Mouse (Mus musculus): Measurements from ENCODE around the gene Rtbdn.
A peak's percentile ranks its signal among the peaks of the same experiment; 100 is the strongest.

The Rtbdn gene

DNA sequence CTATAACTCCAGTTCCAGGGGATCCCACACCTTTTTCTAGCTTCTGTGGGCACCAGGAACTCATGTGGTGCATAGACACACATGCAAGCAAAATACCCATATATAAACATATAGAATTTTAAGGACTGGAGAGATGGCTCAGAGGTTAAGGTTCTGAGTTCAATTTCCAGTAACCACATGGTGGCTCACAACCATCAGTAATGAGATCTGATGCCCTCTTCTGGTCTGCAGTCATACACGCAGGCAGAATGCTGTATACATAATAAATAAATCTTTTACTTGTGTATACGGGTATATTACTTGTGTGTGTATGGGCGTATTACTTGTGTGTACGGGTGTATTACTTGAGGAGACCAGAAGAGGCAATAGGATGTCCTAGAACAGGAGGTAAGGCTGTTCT, 17.2 kb downstream of the Rtbdn start:
- DNase-seq (ENCODE audit: low spot score): no peak

DNA sequence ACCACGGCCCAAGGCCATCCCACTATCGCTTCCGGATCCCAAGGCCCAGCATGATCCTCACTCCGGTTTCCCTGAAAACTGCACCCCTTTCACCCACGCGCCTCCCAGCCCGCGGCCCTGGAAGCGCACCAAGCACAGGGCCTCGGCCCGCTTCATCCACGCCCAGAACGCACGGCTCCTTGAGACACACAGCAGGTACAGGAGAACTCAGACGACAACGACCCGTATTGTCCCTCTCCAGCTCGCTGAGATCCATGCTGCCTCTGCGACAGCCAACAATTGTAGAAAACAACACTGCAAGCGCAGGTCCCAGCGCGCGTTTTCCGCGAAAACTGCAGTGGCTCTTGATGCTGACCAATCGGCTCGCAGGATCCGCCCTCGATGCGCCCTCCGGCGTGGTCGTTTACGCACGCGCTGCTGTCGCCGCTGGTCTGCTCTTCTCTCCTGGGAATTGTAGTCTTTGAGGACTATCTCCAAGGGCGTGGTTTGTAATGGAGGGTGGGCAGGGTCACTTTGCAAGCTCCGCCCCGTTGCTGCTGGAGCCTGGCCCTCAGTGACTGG, 19.0 kb downstream of the Rtbdn start:
- DNase-seq (ENCODE audit: low spot score): peak; percentile 89

DNA sequence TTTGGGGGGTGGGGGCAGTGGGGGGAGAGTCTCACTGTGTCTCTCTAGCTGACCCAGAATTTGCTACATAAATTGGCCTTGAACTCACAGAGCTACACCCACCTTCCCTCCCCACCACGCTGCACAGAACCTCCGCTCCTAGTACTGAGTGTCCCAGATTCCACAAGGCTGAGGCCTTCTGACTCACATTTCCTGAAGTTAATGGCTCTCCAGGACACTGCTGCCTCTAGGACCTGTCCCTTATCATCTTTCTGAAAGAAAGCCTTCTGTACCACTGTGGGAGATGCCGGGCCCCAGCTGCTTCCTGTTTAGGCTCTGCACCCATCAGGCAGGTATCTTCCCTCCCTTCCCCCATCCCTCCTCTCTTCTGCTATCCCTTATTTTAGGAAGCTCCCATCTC, 19.8 kb downstream of the Rtbdn start:
- DNase-seq (ENCODE audit: low spot score): no peak

GRCm38 (mm10) chr8:84967532-84968304, 20.9 kb downstream of the Rtbdn start:
- DNase-seq (ENCODE audit: low spot score): no peak

GRCm38 (mm10) chr8:84968650-84969049, 21.9 kb downstream of the Rtbdn start:
- DNase-seq (ENCODE audit: low spot score): no peak

DNA sequence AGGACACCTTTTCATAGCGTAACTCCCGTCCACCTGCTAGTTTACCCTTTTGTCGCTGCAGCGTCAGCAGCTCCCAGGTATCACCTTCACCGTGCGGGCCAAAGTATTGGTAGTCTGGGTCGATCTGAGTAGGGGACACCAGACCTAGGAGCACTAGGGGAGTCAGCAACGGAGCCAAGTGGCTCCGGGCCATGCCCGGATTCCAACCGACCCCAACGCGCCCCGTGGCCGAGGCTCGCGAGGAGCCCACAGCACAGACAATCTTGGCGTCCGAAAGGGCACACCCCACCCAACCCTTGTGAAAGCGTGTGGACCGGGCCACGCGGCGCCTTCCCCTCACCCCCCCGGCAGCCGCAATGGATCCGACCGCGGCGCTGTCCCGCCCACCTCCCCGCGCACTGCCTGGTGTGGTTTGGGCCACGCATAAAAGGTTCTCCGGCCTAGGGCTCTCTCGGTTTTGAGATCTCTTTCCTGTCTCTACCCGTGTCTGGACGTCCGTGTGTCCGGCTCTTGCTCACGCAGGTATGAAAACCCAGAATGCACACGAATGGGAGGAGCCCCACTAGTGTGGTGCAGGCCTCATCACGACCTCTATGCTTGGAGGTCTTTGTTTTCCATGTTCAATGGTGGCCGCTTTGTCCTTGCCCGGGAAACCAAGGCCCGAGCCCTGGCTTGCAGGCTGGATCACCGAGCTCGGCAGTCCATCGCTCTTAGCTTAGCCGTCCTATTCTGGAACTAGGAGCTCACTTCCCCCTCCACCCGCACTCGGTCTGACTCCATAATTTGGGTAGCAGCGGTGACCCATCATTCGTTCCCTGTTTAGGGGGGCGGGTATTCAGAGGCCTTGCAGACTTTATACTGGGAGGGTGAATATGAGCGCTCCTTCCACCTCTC, 22.7 kb downstream of the Rtbdn start, which contains the start of the genes Gm49661, Prdx2 and Rnaseh2a:
Gene Gm49661, minus strand, starts transcription at position 193 of the 894 bp plus-strand sequence.
Gene Prdx2, plus strand, starts transcription at position 347 of the 894 bp plus-strand sequence.
Gene Rnaseh2a, minus strand, starts transcription at position 527 of the 894 bp plus-strand sequence.
- DNase-seq (ENCODE audit: low spot score): peak; percentile 36

- DNase-seq (ENCODE audit: low spot score): no peak
Observed at GRCm38 (mm10) chr8:84970135-84970790, 23.5 kb downstream of the Rtbdn start.

DNA sequence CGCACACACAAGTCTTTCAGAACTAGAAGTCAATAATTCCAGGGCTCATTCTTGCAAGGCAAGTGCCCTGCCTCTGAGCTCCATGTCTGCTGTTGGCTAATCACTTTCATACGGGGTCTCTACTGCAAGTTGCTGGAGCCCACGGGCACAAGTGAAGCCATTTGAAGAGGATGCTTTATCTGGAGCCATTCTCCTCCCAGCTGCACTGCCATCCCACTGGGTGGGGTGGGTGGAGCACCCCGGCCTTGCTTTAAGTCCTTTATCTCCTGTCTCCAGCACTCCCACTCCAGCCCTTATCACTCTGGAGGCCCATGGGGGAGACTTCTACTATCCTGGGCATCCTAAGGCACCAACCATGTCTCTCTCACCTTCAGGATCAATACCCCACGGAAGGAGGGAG, 24.1 kb downstream of the Rtbdn start:
- no peak for DNase-seq (ENCODE audit: low spot score)

GRCm38 (mm10) chr8:84973079-84973478, 26.3 kb downstream of the Rtbdn start:
- no peak for DNase-seq (ENCODE audit: low spot score)

- peak; percentile 66 for DNase-seq (ENCODE audit: low spot score)
Observed at GRCm38 (mm10) chr8:84973803-84974542, 27.2 kb downstream of the Rtbdn start.

- peak; percentile 31 for DNase-seq (ENCODE audit: low spot score)
Observed at GRCm38 (mm10) chr8:84974543-84975142, 27.9 kb downstream of the Rtbdn start.

GRCm38 (mm10) chr8:84975434-84975833, 28.6 kb downstream of the Rtbdn start:
- DNase-seq (ENCODE audit: low spot score): peak; percentile 87

DNA sequence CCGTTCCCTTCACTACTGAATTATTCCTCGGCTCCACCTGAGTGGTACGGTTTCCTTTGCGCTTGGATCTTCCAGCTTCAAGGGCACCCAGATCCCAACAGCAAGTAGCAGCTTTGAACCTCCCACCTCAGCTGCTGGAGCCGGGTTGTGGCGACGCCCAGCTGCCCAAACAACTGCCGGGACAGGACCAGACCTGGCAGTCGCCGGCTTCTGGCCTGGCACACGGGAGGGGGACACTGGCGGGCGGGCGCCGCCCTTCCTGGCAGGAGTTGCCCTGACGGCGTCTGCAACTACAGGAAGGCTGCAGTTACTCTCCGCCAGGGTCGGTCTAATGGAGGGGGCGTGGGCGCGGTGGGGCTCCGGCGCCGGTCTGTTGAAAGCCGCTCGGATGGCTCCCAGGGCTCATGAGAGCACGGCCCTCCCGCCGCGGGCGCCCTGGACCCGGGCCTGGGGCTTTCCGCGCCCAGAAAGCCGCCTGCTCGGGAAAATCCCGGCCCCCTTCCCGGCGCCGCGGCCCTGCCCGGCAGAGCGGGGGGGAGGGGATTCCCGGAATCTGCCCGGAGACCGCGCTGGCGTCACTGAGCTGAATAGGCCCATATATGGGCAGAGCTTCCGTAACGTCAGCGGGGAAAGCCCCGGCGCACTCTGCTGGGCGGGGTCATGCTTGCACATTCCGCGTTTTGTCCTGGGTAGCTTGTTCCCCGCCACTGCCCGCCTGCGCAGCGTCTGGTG, 29.4 kb downstream of the Rtbdn start:
- peak; percentile 96 for DNase-seq (ENCODE audit: low spot score)

DNA sequence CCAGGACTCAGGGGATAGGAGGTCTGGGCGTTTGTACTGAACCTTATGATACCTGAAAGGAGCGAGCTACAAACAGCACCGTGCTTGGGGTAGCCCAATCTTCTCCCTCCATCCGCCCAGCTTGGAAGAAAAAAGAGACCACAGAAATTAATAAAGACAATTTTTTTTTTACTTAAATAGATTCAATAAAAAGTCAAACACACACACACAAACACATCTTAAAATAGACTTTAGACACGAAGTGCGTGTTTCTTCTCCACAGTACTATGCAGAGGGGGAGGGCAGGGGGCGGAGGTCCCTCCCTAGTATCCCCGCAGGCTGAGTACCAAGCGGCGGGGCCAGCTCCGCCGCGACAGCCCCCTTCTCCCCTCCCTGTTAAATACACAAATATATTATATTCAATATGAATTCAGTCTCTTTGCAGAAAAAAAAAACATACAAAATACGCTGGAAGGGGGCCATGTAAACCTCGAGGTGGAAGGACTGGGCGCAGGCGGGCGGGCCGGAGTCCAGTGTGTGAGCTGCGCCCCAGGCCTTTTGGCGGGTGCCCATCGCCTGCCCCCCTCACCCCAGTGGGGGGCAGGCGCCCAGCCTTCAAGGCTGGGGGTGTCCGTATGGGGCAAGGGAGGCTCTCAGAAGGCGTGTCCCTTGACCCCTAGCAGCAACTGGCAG, 30.1 kb downstream of the Rtbdn start:
- DNase-seq (ENCODE audit: low spot score): no peak

GRCm38 (mm10) chr8:84977435-84978247, 30.9 kb downstream of the Rtbdn start:
- peak; percentile 86 for DNase-seq (ENCODE audit: low spot score)

DNA sequence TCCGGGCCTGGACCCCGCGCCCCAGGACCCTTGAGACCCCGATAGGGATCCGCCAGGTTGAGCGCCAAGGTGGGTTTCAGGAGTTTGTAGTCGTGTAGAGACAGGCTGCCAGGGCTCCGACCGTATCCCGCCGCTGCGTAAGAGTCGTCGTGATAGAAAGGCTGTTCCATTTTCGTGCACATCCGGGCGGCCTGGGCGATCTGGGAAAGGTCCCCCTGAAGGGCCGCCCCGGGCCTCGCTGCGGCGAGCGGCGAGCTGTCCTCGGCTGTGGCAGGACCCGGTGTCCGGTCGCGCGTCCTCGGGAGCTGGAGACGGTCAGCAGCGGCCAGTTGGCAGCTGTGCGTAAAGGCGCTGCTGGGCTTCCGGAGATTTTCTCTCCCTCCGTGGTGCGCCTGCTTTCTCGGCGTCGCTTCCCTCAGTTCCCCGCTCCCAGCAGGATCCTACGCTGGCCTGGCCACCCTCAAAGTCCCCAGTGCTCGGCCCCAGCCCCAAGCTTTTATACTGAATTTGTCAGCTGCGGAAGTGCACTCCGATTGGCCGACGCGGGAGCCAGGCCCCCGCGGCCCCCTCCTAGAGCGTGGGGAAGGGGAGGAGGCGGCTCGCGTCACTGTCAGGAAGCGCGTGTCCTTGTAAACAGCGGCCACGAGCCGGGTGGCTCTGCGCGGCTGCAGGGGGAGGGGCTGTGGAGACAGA, 31.6 kb downstream of the Rtbdn start, which contains the start of gene Junb:
Gene Junb, minus strand, starts transcription at position 471 of the 693 bp plus-strand sequence.
- DNase-seq (ENCODE audit: low spot score): peak; percentile 99

DNA sequence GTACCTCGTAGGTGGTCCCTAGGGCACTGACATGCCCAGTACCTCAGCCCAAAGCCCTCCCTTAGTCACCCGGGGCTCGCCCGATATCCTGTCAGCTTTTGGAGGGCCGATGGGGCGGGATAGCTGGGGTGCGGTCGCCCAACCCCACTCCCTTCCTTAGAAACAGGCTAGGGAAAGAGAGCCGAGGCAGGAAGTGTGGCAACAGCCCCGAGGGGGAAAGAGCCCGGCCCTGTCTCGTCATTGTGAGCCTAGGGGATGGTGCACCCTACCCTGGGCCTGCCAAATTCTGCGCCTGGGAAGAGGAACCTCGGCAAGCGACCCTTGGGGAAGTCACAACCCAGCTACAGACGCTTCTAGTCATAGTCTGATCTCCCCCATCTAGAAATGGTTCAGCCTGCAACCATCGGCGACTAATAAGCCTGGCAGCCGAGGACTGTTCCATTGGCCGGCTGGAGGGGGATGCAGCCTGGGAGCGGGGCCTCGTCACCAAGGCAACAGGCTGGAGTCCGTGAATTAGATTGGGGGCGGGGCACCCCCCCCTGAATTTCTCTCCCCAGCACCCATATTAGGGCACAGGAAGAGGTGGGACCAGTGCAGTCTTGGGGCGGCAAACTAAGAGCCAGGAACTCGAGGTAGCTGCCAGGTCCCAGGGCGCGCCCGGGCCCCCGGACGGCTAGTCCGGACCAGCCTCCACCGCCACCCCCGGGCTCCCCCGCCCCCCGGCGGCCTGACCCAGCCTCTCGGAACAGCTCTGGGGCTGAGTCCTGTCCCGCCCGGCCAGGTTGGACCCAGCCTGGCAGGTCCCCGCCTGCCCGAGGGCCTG, 33.0 kb downstream of the Rtbdn start:
- DNase-seq (ENCODE audit: low spot score): peak; percentile 92
